Mouse (Mus musculus): ENCODE data around the gene Sema3c. TPM values are rescaled to one million over a fixed set of nuclear protein-coding genes. Genes with fewer than 3 reads are reported as not detected.
"Not testable (repeated sequence)": the region's sequence is repeated elsewhere in the genome, so short reads cannot be mapped to it uniquely, and the experiment has no call there.

Gene Sema3c
- 60.9 and 70.7 TPM in 2 replicates for polyA plus RNA-seq (2012; rRNA removed)

GRCm38 (mm10) chr5:17573694-17574380 lies at the start of gene Sema3c:
Gene Sema3c (plus strand): TSS chr5:17574281.
- DNase-seq (ENCODE audit: low spot score) = no peak

GRCm38 (mm10) chr5:17531165-17531564 lies 42.9 kb upstream of the Sema3c start:
- not testable (repeated sequence) for DNase-seq (ENCODE audit: low spot score)

GRCm38 (mm10) chr5:17543141-17543540 lies 30.9 kb upstream of the Sema3c start:
- DNase-seq (ENCODE audit: low spot score) = no peak

GRCm38 (mm10) chr5:17544904-17545449 lies 29.1 kb upstream of the Sema3c start:
- no peak for DNase-seq (ENCODE audit: low spot score)

GRCm38 (mm10) chr5:17551693-17552092 lies 22.4 kb upstream of the Sema3c start:
- no peak for DNase-seq (ENCODE audit: low spot score)

- no peak for DNase-seq (ENCODE audit: low spot score)
Observed at GRCm38 (mm10) chr5:17556073-17556473, 18.0 kb upstream of the Sema3c start.

GRCm38 (mm10) chr5:17556715-17557265 lies 17.3 kb upstream of the Sema3c start:
- DNase-seq (ENCODE audit: low spot score) = no peak

GRCm38 (mm10) chr5:17571571-17571970 lies 2.5 kb upstream of the Sema3c start:
- no peak for DNase-seq (ENCODE audit: low spot score)

GRCm38 (mm10) chr5:17574413-17575182 lies 517 bp downstream of the Sema3c start:
- DNase-seq (ENCODE audit: low spot score) = peak; percentile 80

GRCm38 (mm10) chr5:17575183-17575495 lies 1.1 kb downstream of the Sema3c start:
- no peak for DNase-seq (ENCODE audit: low spot score)

GRCm38 (mm10) chr5:17576069-17576468 lies 2.0 kb downstream of the Sema3c start:
- no peak for DNase-seq (ENCODE audit: low spot score)

- no peak for DNase-seq (ENCODE audit: low spot score)
Observed at GRCm38 (mm10) chr5:17582047-17582515, 8.0 kb downstream of the Sema3c start.

- no peak for DNase-seq (ENCODE audit: low spot score)
Observed at GRCm38 (mm10) chr5:17584299-17584945, 10.3 kb downstream of the Sema3c start.

GRCm38 (mm10) chr5:17586518-17587210 lies 12.6 kb downstream of the Sema3c start:
- DNase-seq (ENCODE audit: low spot score) = no peak

- DNase-seq (ENCODE audit: low spot score) = no peak
Observed at GRCm38 (mm10) chr5:17591908-17592307, 17.8 kb downstream of the Sema3c start.

GRCm38 (mm10) chr5:17601700-17602099 lies 27.6 kb downstream of the Sema3c start:
- DNase-seq (ENCODE audit: low spot score) = no peak

GRCm38 (mm10) chr5:17620619-17621018 lies 46.5 kb downstream of the Sema3c start:
- no peak for DNase-seq (ENCODE audit: low spot score)

- DNase-seq (ENCODE audit: low spot score) = no peak
Observed at GRCm38 (mm10) chr5:17622564-17622963, 48.5 kb downstream of the Sema3c start.

GRCm38 (mm10) chr5:17628606-17629005 lies 54.5 kb downstream of the Sema3c start:
- no peak for DNase-seq (ENCODE audit: low spot score)

GRCm38 (mm10) chr5:17629599-17629998 lies 55.5 kb downstream of the Sema3c start:
- no peak for DNase-seq (ENCODE audit: low spot score)

- no peak for DNase-seq (ENCODE audit: low spot score)
Observed at GRCm38 (mm10) chr5:17639519-17639918, 65.4 kb downstream of the Sema3c start.

Data from urinary bladder, adult 2 months (tissue).